Mouse (Mus musculus): Measurements from ENCODE around the gene Gm5168.
"Not testable (repeated sequence)": the region's sequence is repeated elsewhere in the genome, so short reads cannot be mapped to it uniquely, and the experiment has no call there.

The Gm5168 gene

DNA sequence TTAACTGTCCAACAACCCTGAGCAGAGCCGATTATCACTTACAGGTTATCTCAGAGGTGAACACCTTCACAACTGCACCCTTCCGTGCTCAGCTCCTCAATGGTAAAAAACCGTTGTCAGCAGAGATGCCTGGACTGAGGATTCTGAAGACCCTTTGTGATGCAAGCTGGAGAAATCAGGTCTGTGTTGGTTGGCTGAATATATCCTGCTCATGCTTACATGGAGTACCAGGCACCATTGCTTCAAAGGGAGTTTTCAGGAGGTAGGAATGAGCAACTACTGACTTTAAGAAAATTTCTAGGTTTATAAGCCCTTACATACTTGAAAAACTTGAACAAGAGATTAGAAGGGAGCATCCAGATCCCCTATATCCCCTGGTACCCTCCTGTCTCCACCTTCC, at the start of gene Gm5168:
Gene Gm5168, minus strand, starts transcription at position 101 of the 400 bp plus-strand sequence.
- DNase-seq (ENCODE audit: low read depth, low spot score), result not testable (repeated sequence)

All from brain, adult 2 months (tissue).